Mouse (Mus musculus): ENCODE results near the gene Duox1. TPM values are rescaled to one million over a fixed set of nuclear protein-coding genes. Genes with fewer than 3 reads are reported as not detected.

Duox1 gene
- total and polyA plus RNA-seq, 3 experiments: not detected

DNA sequence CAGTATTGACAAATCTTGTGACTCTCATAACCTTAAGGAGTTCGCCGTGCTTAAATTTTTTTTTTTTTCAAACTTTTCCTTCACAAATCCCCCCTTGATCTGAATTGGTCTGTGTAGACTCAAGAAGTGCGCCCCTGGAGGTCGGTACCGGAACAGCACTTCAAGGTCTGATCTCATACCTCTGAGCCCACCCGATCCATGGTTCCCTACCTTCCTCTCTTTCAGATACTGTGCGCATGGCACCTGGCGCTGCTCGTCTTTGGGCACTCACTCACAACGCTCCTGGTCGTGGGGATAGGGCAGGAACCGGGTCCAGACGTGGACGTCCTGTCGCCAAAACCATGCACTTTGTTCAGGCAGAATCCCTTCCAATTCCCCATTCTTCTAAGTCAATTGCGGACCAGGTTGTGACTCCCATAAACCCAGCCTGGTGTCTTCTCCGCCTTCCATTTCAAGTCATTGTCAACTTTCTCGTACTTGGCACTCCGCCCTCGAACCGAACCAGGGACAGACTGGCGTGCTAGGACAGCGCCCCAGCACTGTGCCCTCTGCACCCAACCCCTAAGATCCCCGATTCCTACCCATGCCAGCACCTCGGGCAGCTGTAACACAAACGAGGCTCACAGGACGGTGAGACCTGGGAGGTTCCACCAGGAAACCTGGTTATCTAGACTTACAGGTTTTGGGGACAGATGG lies 2.6 kb upstream of the Duox1 start:
- no peak overlapping the region for H3K4me3 ChIP-seq (replicated peaks in 1 of 3; ENCODE audit: low read depth in 2 of 3, low read length in 2 of 3, poor library complexity in 1 of 3)
- no peak for TF ChIP-seq MAFK (IDR thresholded peaks at IDR 0.05; ENCODE audit: insufficient replicate concordance, low read length)
- TF ChIP-seq CHD2 (IDR thresholded peaks at IDR 0.05; ENCODE audit: low read length): no peak
- no peak for TF ChIP-seq TCF12 (IDR thresholded peaks at IDR 0.05; ENCODE audit: low read depth, low read length)
- no peak for TF ChIP-seq USF2 (conservative IDR thresholded peaks at IDR 0.05; ENCODE audit: low read depth, low read length)
- TF ChIP-seq GABPA (IDR thresholded peaks at IDR 0.05; ENCODE audit: insufficient replicate concordance, low read depth, low read length): no peak
- TF ChIP-seq ZC3H11A (IDR thresholded peaks at IDR 0.05; ENCODE audit: low read depth, low read length): no peak
- peak; percentile 8; the same call in 1 of the 2 replicates for TF ChIP-seq ZNF384 (IDR thresholded peaks at IDR 0.05; ENCODE audit: low read depth, low read length)
- no peak for TF ChIP-seq MEF2A (IDR thresholded peaks at IDR 0.05; ENCODE audit: borderline replicate concordance, low read depth, low read length)
- TF ChIP-seq SIN3A (IDR thresholded peaks at IDR 0.05; ENCODE audit: low read length): no peak
- TF ChIP-seq POLR2AphosphoS2 (IDR thresholded peaks at IDR 0.05; ENCODE audit: low read depth, low read length): no peak
- TF ChIP-seq UBTF (IDR thresholded peaks at IDR 0.05; ENCODE audit: low read depth, low read length): no peak
- no peak for TF ChIP-seq SMC3 (IDR thresholded peaks at IDR 0.05; ENCODE audit: low read depth, low read length)
- TF ChIP-seq CTCF (conservative IDR thresholded peaks at IDR 0.05 in 1 of 2, IDR thresholded peaks at IDR 0.05 in 1 of 2; ENCODE audit: low read depth in 2 of 2, low read length in 2 of 2): peak; percentile 67 to 79
- no peak for TF ChIP-seq MXI1 (IDR thresholded peaks at IDR 0.05; ENCODE audit: low read depth, low read length)
- TF ChIP-seq ZMIZ1 (IDR thresholded peaks at IDR 0.05; ENCODE audit: low read depth, low read length): no peak
- TF ChIP-seq PAX5 (IDR thresholded peaks at IDR 0.05; ENCODE audit: low read length): no peak
- no peak for TF ChIP-seq POLR2A (IDR thresholded peaks at IDR 0.05; ENCODE audit: low read depth, low read length)
- no peak; the same call in none of the 2 replicates for TF ChIP-seq RAD21 (IDR thresholded peaks at IDR 0.05; ENCODE audit: low read depth, low read length)
- H3K27me3 ChIP-seq (replicated peaks): peaks cover 50% of the 10 kb centered on the region
- H3K27ac ChIP-seq (ENCODE audit: insufficient read depth, low read depth): no peak overlapping the region
- DNase-seq (ENCODE audit: extremely low read depth): peak; percentile 43
- H3K79me2 ChIP-seq (replicated peaks; ENCODE audit: control insufficient read depth, extremely low read depth, insufficient read depth, poor library complexity, severe bottlenecking): no peaks in the 10 kb centered on the region
- H3K4me2 ChIP-seq (ENCODE audit: insufficient read depth, low read depth, poor library complexity, severe bottlenecking): peak overlapping the region; percentile 14; the same call in 1 of the 2 replicates
- H3K36me3 ChIP-seq (replicated peaks in 1 of 2; ENCODE audit: control insufficient read depth in 1 of 2, insufficient read depth in 1 of 2, low read length in 1 of 2): no peaks in the 10 kb centered on the region
- in situ Hi-C loops (cut with MboI; ENCODE audit: low pct_ligation_motif_present, low pct_unique_long_range_greater_than_20kb, low sequenced_read_pairs): no loop called here
- H3K9me3 ChIP-seq (replicated peaks; ENCODE audit: low read length): no peaks in the 10 kb centered on the region
- dilution Hi-C loops (cut with MboI; ENCODE audit: extremely low pct_ligation_motif_present, extremely low pct_unique_long_range_greater_than_20kb, low sequenced_read_pairs): no loop called here
- H3K4me1 ChIP-seq (ENCODE audit: control insufficient read depth in 1 of 2, insufficient read depth in 2 of 2): no peaks in the 10 kb centered on the region
- no peak overlapping the region for H3K9ac ChIP-seq (ENCODE audit: insufficient read depth, low read depth)

DNA sequence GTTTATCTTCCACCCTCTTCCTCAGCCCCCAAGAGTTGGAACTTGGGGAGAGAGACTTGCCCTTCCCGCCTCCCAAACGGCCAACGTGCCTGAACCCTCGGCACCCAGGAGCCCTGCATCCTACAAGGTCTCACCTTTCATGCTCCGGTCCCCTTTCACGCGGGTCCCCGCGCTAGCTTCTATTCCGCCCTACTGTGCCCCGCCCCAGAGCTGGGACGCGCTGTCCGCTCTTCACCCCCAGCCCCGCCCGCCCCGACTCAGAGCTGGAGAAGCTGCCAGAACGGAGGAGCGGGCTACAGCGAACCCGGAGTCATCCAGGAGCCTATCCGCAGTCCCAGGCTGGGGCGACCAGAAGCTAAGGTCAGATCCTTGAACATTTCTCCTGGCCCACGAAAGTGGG lies 1.9 kb upstream of the Duox1 start, which contains the start of gene Duoxa1:
Gene Duoxa1 (minus strand): TSS at position 195 of the 400 bp plus-strand sequence.
- TF ChIP-seq USF1 (IDR thresholded peaks at IDR 0.05; ENCODE audit: low read depth, low read length): no peak
- no peak for TF ChIP-seq POLR2AphosphoS2 (IDR thresholded peaks at IDR 0.05; ENCODE audit: low read depth, low read length)
- no peak for TF ChIP-seq ELF1 (IDR thresholded peaks at IDR 0.05; ENCODE audit: low read depth, low read length)
- no peak for TF ChIP-seq JUND (conservative IDR thresholded peaks at IDR 0.05; ENCODE audit: low read depth, low read length)
- no peak for TF ChIP-seq ZMIZ1 (IDR thresholded peaks at IDR 0.05; ENCODE audit: low read depth, low read length)
- no peak for TF ChIP-seq IRF4 (IDR thresholded peaks at IDR 0.05; ENCODE audit: low read depth, low read length)
- TF ChIP-seq CHD2 (IDR thresholded peaks at IDR 0.05; ENCODE audit: low read length): no peak
- TF ChIP-seq MXI1 (IDR thresholded peaks at IDR 0.05; ENCODE audit: low read depth, low read length): no peak
- TF ChIP-seq E2F4 (IDR thresholded peaks at IDR 0.05; ENCODE audit: insufficient replicate concordance, low read depth, low read length): no peak
- no peak for TF ChIP-seq RAD21 (IDR thresholded peaks at IDR 0.05; ENCODE audit: low read depth, low read length)
- TF ChIP-seq ZKSCAN1 (IDR thresholded peaks at IDR 0.05; ENCODE audit: borderline replicate concordance, low read depth, low read length): no peak
- TF ChIP-seq SIN3A (IDR thresholded peaks at IDR 0.05; ENCODE audit: low read length): no peak
- TF ChIP-seq EP300 (IDR thresholded peaks at IDR 0.05; ENCODE audit: low read length): no peak
- no peak for TF ChIP-seq JUN (IDR thresholded peaks at IDR 0.05; ENCODE audit: insufficient read depth, low read depth, low read length)
- TF ChIP-seq KAT2A (IDR thresholded peaks at IDR 0.05; ENCODE audit: insufficient replicate concordance, low read length): no peak
- no peak for TF ChIP-seq MAX (IDR thresholded peaks at IDR 0.05; ENCODE audit: low read length)
- no peak for TF ChIP-seq HCFC1 (IDR thresholded peaks at IDR 0.05; ENCODE audit: low read depth, low read length)
- no peak for TF ChIP-seq GABPA (IDR thresholded peaks at IDR 0.05; ENCODE audit: insufficient replicate concordance, low read depth, low read length)
- TF ChIP-seq ZC3H11A (IDR thresholded peaks at IDR 0.05; ENCODE audit: low read depth, low read length): no peak
- Histone ChIP-seq H3K4me3 (replicated peaks in 1 of 3; ENCODE audit: low read depth in 2 of 3, low read length in 2 of 3, poor library complexity in 1 of 3) (no peak within 1 kb of the TSS), H3K27ac (ENCODE audit: insufficient read depth, low read depth) (no peak within 1 kb of the TSS), H3K79me2 (replicated peaks; ENCODE audit: control insufficient read depth, extremely low read depth, insufficient read depth, poor library complexity, severe bottlenecking) (no peaks in the 10 kb centered on the region), H3K4me2 (ENCODE audit: insufficient read depth, low read depth, poor library complexity, severe bottlenecking) (peak within 1 kb of the TSS; percentile 14; the same call in 1 of the 2 replicates), H3K36me3 (replicated peaks in 1 of 2; ENCODE audit: control insufficient read depth in 1 of 2, insufficient read depth in 1 of 2, low read length in 1 of 2) (no peaks in the 10 kb centered on the region), H3K27me3 (replicated peaks) (peaks cover 48% of the 10 kb centered on the region), H3K4me1 (ENCODE audit: control insufficient read depth in 1 of 2, insufficient read depth in 2 of 2) (no peaks in the 10 kb centered on the region), H3K9ac (ENCODE audit: insufficient read depth, low read depth) (no peak within 1 kb of the TSS), H3K9me3 (replicated peaks; ENCODE audit: low read length) (no peaks in the 10 kb centered on the region)
- in situ Hi-C loops (cut with MboI; ENCODE audit: low pct_ligation_motif_present, low pct_unique_long_range_greater_than_20kb, low sequenced_read_pairs): no loop called here
- DNase-seq (ENCODE audit: extremely low read depth): no peak
- dilution Hi-C loops (cut with MboI; ENCODE audit: extremely low pct_ligation_motif_present, extremely low pct_unique_long_range_greater_than_20kb, low sequenced_read_pairs): no loop called here

Measured in CH12.LX (cell line).